17 mouse cellular contexts compared by ENCODE assay signal in the genomic region with DNA sequence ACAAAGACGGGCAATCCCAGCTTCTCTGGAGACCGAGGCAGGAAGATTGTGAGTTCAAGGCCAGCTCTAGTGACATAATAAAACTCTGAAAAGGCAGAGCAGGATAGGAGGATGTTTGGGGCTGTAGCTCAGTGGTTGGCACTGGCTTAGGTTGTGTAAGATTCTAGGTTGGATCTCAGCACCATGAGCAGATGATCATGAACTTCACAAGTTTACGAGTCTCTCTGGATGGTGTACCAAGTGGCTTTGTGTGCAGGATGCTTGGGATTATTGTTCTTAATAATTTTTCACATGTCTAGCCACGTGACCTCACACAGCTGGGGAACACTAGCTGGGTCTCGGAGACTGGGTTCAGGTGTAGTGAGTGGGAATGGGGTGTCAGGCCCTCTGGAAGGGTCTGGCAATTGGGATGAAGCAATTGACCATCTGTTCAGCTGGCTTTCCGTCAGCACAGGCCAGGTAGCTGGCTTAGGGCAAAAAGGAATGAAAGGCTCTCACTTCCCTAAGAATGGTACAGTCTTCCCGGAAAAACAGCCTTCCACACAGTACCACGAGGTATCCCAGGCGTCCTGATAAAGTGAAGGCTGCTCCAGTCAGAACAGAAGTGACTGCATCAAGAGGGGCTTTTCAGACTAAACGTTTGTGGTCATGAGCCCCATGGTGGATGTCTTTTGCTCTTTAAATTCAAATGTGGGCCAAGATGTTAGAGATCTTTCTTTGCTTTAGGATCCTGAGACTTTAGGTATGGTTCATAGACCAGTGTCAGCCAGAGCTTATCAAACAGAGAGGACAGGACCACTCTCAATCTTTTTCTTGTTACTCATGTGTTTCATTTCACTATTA. TPM values are rescaled to one million over a fixed set of nuclear protein-coding genes. Genes with fewer than 3 reads are reported as not detected.
DNase-seq lines count a peak whose midpoint lies in the region; ATAC-seq and TF ChIP-seq lines count a peak whose summit lies in the region.
"Had no signal": no experiment of that assay in that cellular context is flagged by ENCODE, and none has a peak within 500 bp of the region (broad histone marks: within the 10 kb centered on the region; RNA-seq: fewer than 3 reads in every experiment).

No protein-coding gene starts in this region.

- H3K4me3 ChIP-seq in heart, adult 2 months, result no peak overlapping the region
- no peak overlapping the region for H3K4me3 ChIP-seq in liver, postnatal 0 days (ENCODE audit: low read depth, low read length)
- H3K4me3 ChIP-seq in liver, embryonic 12.5 days, result no peak overlapping the region
- no peak overlapping the region for H3K4me3 ChIP-seq in cerebellum, adult 2 months (replicated peaks; ENCODE audit: insufficient read depth, low read depth, low read length)
- H3K4me3 ChIP-seq: hindbrain, embryonic 12.5 days; lung, embryonic 15.5 days; midbrain, embryonic 12.5 days had no signal

- peaks cover 44% of the 10 kb centered on the region for H3K36me3 ChIP-seq in heart, adult 2 months (ENCODE audit: control insufficient read depth, insufficient read depth, low read length)
- peaks cover 36% of the 10 kb centered on the region for H3K36me3 ChIP-seq in liver, postnatal 0 days (replicated peaks; ENCODE audit: insufficient read depth, low read length)
- peaks cover 45% of the 10 kb centered on the region for H3K36me3 ChIP-seq in liver, embryonic 12.5 days

- peaks cover 6% of the 10 kb centered on the region for H3K79me2 ChIP-seq in heart, adult 2 months (replicated peaks; ENCODE audit: control insufficient read depth, insufficient read depth, low read length)

- no peak for TF ChIP-seq CTCF in heart, adult 2 months (IDR thresholded peaks at IDR 0.05)
- no peak for TF ChIP-seq CTCF in liver, postnatal 0 days (IDR thresholded peaks at IDR 0.05; ENCODE audit: low read depth)
- no peak for TF ChIP-seq CTCF in cerebellum, adult 2 months (IDR thresholded peaks at IDR 0.05; ENCODE audit: borderline replicate concordance, insufficient read depth, low read depth, low read length)

- TF ChIP-seq EP300 in heart, adult 2 months (IDR thresholded peaks at IDR 0.05; ENCODE audit: insufficient read depth, low read depth, low read length), result no peak
- TF ChIP-seq EP300 in liver, postnatal 0 days (IDR thresholded peaks at IDR 0.05; ENCODE audit: low read depth), result no peak

- peak overlapping the region; percentile 93 for H3K27ac ChIP-seq in heart, adult 2 months
- peak overlapping the region; percentile 61; the same call in 1 of the 2 replicates for H3K27ac ChIP-seq in liver, postnatal 0 days (ENCODE audit: low read depth)
- no peak overlapping the region for H3K27ac ChIP-seq in liver, embryonic 12.5 days
- H3K27ac ChIP-seq in cerebellum, adult 2 months (ENCODE audit: insufficient read depth, low read length), result no peak overlapping the region; the same call in 1 of the 2 replicates
- H3K27ac ChIP-seq: hindbrain, embryonic 12.5 days; lung, embryonic 15.5 days; midbrain, embryonic 12.5 days had no signal

- no peak overlapping the region for H3K9ac ChIP-seq in heart, adult 2 months (ENCODE audit: low read depth, low read length)
- H3K9ac ChIP-seq in liver, postnatal 0 days (replicated peaks), result no peak overlapping the region
- no peak overlapping the region for H3K9ac ChIP-seq in liver, embryonic 12.5 days
- H3K9ac ChIP-seq: hindbrain, embryonic 12.5 days; lung, embryonic 15.5 days; midbrain, embryonic 12.5 days had no signal

- TF ChIP-seq POLR2A in heart, adult 2 months (IDR thresholded peaks at IDR 0.05; ENCODE audit: insufficient read depth, low read depth, low read length), result no peak
- TF ChIP-seq POLR2A in cerebellum, adult 2 months (IDR thresholded peaks at IDR 0.05; ENCODE audit: borderline replicate concordance, insufficient read depth, low read length), result no peak

- intact Hi-C loops in heart, adult 2 months (cut with DNase I), result loop anchor here (5.0 kb wide), 1 partner anchor 74 kb away; no protein-coding TSS in a partner anchor
- intact Hi-C loops in heart, postnatal 36 days (cut with DNase I), result no loop called here

- ATAC-seq in liver, postnatal 0 days, result no peak
- no peak for ATAC-seq in liver, embryonic 12.5 days
- ATAC-seq in inflammation-experienced regulatory T-cells, adult 6 months, result peak; percentile 18

- no peaks in the 10 kb centered on the region for H3K9me3 ChIP-seq in liver, postnatal 0 days (ENCODE audit: low read length)
- H3K9me3 ChIP-seq in liver, embryonic 12.5 days (replicated peaks), result no peaks in the 10 kb centered on the region
- H3K9me3 ChIP-seq: hindbrain, embryonic 12.5 days; lung, embryonic 15.5 days; midbrain, embryonic 12.5 days had no signal

- peaks cover 23% of the 10 kb centered on the region for H3K4me1 ChIP-seq in heart, adult 2 months (ENCODE audit: control insufficient read depth, insufficient read depth, low read length)
- peaks cover 3% of the 10 kb centered on the region for H3K4me1 ChIP-seq in liver, postnatal 0 days (ENCODE audit: insufficient read depth)
- peaks cover 12% of the 10 kb centered on the region; the same call in 1 of the 2 replicates for H3K4me1 ChIP-seq in liver, embryonic 12.5 days
- H3K4me1 ChIP-seq in cerebellum, adult 2 months (ENCODE audit: control insufficient read depth, insufficient read depth, low read length), result peaks cover 9% of the 10 kb centered on the region
- H3K4me1 ChIP-seq: hindbrain, embryonic 12.5 days; midbrain, embryonic 12.5 days had no signal

- no peaks in the 10 kb centered on the region for H3K27me3 ChIP-seq in heart, adult 2 months (ENCODE audit: control insufficient read depth, insufficient read depth, low read length)
- no peaks in the 10 kb centered on the region for H3K27me3 ChIP-seq in liver, postnatal 0 days (ENCODE audit: insufficient read depth, low read length)
- H3K27me3 ChIP-seq in liver, embryonic 12.5 days (replicated peaks), result no peaks in the 10 kb centered on the region
- H3K27me3 ChIP-seq in cerebellum, adult 2 months (ENCODE audit: control insufficient read depth, insufficient read depth, low read length), result no peaks in the 10 kb centered on the region
- H3K27me3 ChIP-seq: hindbrain, embryonic 12.5 days; lung, embryonic 15.5 days; midbrain, embryonic 12.5 days had no signal

- no peak for DNase-seq in heart, adult 2 months
- DNase-seq in heart, postnatal 36 days, result no peak
- no peak for DNase-seq in liver, postnatal 0 days
- peak; percentile 79 to 84 for DNase-seq in cerebellum, adult 2 months
- DNase-seq in adrenal gland, postnatal 4 days (ENCODE audit: low spot score in 2 of 2), result no peak
- no peak for DNase-seq in thymus, postnatal 10 days (ENCODE audit: low spot score in 2 of 2)
- DNase-seq: adrenal gland, postnatal 36 days; B cell, adult 2 months had no signal

- H3K4me2 ChIP-seq in liver, postnatal 0 days (ENCODE audit: low read depth, low read length), result no peak overlapping the region; the same call in 1 of the 2 replicates
- H3K4me2 ChIP-seq in liver, embryonic 12.5 days, result no peak overlapping the region
- H3K4me2 ChIP-seq: hindbrain, embryonic 12.5 days; lung, embryonic 15.5 days; midbrain, embryonic 12.5 days had no signal

- WGBS in heart, adult 2 months, result 72% methylated on average over 10 of the region's 10 CpGs
- 80% methylated on average over 10 of the region's 10 CpGs for WGBS in liver, postnatal 0 days (ENCODE audit: insufficient replicate concordance)
- WGBS in liver, embryonic 12.5 days (ENCODE audit: insufficient replicate concordance), result 75% methylated on average over 10 of the region's 10 CpGs
- WGBS in cerebellum, adult 2 months, result 38% methylated on average over 10 of the region's 10 CpGs

RNA-seq across cellular contexts. Expression of gene Cflar, which starts 16.7 kb away (rescaled TPM):
- 10 to 100 TPM; 50.2 to 63.0 TPM for total RNA-seq in heart, adult 2 months (2021)
- polyA plus RNA-seq in heart, adult 2 months (2012; rRNA removed), result 21.7 and 39.1 TPM in 2 replicates
- total RNA-seq in heart, postnatal 36 days (2021), result 10 to 100 TPM; 56.4 to 61.5 TPM
- polyA plus RNA-seq in liver, postnatal 0 days (2015; fragmentation: Nextera tagmentation; extraction: Ambion mirVana), result 29.6 and 30.2 TPM in 2 replicates
- 17.1 and 19.0 TPM in 2 replicates for polyA plus RNA-seq in liver, embryonic 12.5 days (2016; fragmentation: Nextera tagmentation; extraction: Ambion mirVana)
- 15.4 and 16.1 TPM in 2 replicates for polyA plus RNA-seq in cerebellum, adult 2 months (2012; rRNA removed)
- 100 to 1,000 TPM; 124 to 177 (median 175) TPM for polyA plus RNA-seq in inflammation-experienced regulatory T-cells, adult 6 months (2017; shearing (Covaris generic))
- 100 to 1,000 TPM; 101 to 104 TPM for total RNA-seq in adrenal gland, postnatal 4 days (2021)

RNA-seq across cellular contexts. Expression of gene Als2cr12, which starts 32.2 kb away (rescaled TPM):
- total RNA-seq in heart, adult 2 months (2021), result not detected
- polyA plus RNA-seq in heart, adult 2 months (2012; rRNA removed), result 0.49 TPM in 1 of 2 replicates, not detected in the other
- not detected for total RNA-seq in heart, postnatal 36 days (2021)
- polyA plus RNA-seq in liver, postnatal 0 days (2015; fragmentation: Nextera tagmentation; extraction: Ambion mirVana), result not detected in 2 replicates
- polyA plus RNA-seq in liver, embryonic 12.5 days (2016; fragmentation: Nextera tagmentation; extraction: Ambion mirVana), result not detected in 2 replicates
- 0.08 TPM in 1 of 2 replicates, not detected in the other for polyA plus RNA-seq in cerebellum, adult 2 months (2012; rRNA removed)
- polyA plus RNA-seq in inflammation-experienced regulatory T-cells, adult 6 months (2017; shearing (Covaris generic)), result not detected
- total RNA-seq in adrenal gland, postnatal 4 days (2021), result under 1 TPM; 0.20 to 0.25 TPM
- total RNA-seq: granulocyte monocyte progenitor cell, adult 5-6 weeks; layer of hippocampus, adult 8-10 months; MEL had no signal
- polyA plus RNA-seq: hindbrain, embryonic 12.5 days; limb, embryonic 11.5 days; midbrain, embryonic 12.5 days had no signal

Comparison
In these comparisons a context has a peak if more than half of its experiments do, and no peak if none do; other contexts are left out.
1. H3K27ac ChIP-seq: peak in heart, adult 2 months (single experiment) and liver, postnatal 0 days (single experiment); none in liver, embryonic 12.5 days (single experiment) and cerebellum, adult 2 months (single experiment).
2. DNase-seq: peak in cerebellum, adult 2 months (2 of 2); none in heart, adult 2 months (0 of 2), heart, postnatal 36 days (0 of 2), liver, postnatal 0 days (single experiment), adrenal gland, postnatal 4 days (0 of 2) and thymus, postnatal 10 days (0 of 2).